Mouse (Mus musculus): ENCODE data around the gene Sh3rf1.

DNA sequence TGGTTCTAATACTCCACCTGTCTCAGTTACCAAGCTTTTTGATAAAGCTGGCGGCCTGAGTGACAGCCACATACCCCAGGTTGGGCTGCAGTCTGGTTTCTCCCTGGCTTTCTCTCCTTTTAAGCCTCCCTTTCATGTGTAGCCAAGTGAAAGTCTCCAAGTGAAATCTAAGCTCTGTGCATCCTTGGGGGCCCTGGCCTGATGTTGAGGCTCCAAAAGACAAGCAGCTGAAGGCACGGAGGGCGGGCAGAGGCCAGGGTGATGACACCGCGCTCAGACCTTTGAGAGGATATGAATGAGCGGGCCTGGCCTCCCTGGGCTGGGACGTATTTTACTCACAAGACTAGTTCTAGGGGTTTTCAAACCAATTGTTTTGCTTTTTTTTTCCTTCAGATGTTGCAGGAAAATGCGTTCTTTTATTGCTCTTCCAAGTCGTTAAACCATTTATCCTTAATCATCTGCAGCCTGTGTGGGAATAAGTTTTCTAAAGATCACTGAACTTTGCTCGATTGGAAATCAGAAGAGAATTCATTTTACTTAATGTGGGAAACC lies 100.8 kb downstream of the Sh3rf1 start:
- TF ChIP-seq CTCF (IDR thresholded peaks at IDR 0.05; ENCODE audit: borderline replicate concordance, insufficient read depth, low read depth, low read length) = no peak
- no peak for TF ChIP-seq POLR2A (IDR thresholded peaks at IDR 0.05; ENCODE audit: borderline replicate concordance, insufficient read depth, low read length)
